Mouse (Mus musculus): Measurements from ENCODE around the gene Cav1. TPM values are rescaled to one million over a fixed set of nuclear protein-coding genes. Genes with fewer than 3 reads are reported as not detected.

Cav1 gene
- total RNA-seq, 2 experiments from 2014 or later, result 415 to 448 TPM

GRCm38 (mm10) chr6:17387991-17388710 is 82.0 kb downstream of the Cav1 start:
- intact Hi-C loops (cut with DNase I), result no loop called here
- DNase-seq, result no peak

Other genes starting within 250 kb of the Cav1 start
- gene Tes, start 241.2 kb upstream of the Cav1 start, total RNA-seq (2021), result 1 to 10 TPM; 5.8 to 8.9 TPM
- gene Cav2, start 25.1 kb upstream of the Cav1 start, total RNA-seq (2021), result 10 to 100 TPM; 64.8 to 66.2 TPM
- 1 to 10 TPM; 2.2 to 2.7 TPM for gene Met, start 157.5 kb downstream of the Cav1 start, total RNA-seq (2021)